Mouse (Mus musculus): ENCODE results near the gene Glis2.

GRCm38 (mm10) chr16:4649692-4650091 lies 55.2 kb downstream of the Glis2 start:
- TF ChIP-seq CTCF (IDR thresholded peaks at IDR 0.05; ENCODE audit: control insufficient read depth, insufficient read depth, insufficient read length) (no peak), MAX (IDR thresholded peaks at IDR 0.05) (no peak), MYOG (IDR thresholded peaks at IDR 0.05; ENCODE audit: control insufficient read depth, extremely low read depth, insufficient read length) (no peak), USF1 (IDR thresholded peaks at IDR 0.05; ENCODE audit: low read depth) (no peak), MYOD1 (IDR thresholded peaks at IDR 0.05; ENCODE audit: control insufficient read depth, insufficient read length, low read depth) (no peak)

Data from C2C12 (cell line).